Mouse (Mus musculus): ENCODE results near the gene Atcay. TPM values are rescaled to one million over a fixed set of nuclear protein-coding genes. Genes with fewer than 3 reads are reported as not detected.

Gene Atcay
- 0.47 and 0.67 TPM in 2 replicates for polyA plus RNA-seq (2011; ENCODE audit: insufficient read length, low read depth, missing spikeins)

- no peaks in the 10 kb centered on the region for H3K4me1 ChIP-seq (ENCODE audit: control insufficient read depth, insufficient read depth, low read length)
- no peak within 1 kb of the TSS for H3K27ac ChIP-seq (ENCODE audit: insufficient read depth, low read length)
- TF ChIP-seq POLR2A (IDR thresholded peaks at IDR 0.05; ENCODE audit: low read depth, low read length) (no peak), CTCF (IDR thresholded peaks at IDR 0.05; ENCODE audit: borderline replicate concordance, insufficient read depth, low read length) (peak; percentile 52; the same call in 1 of the 2 replicates)
- peak within 1 kb of the TSS; percentile 10; the same call in 1 of the 2 replicates for H3K4me3 ChIP-seq (ENCODE audit: insufficient read depth, low read length)
Observed at GRCm38 (mm10) chr10:81230438-81231332, at the start of gene Atcay. Atcay (minus strand) TSS chr10:81230833.

- H3K27ac ChIP-seq (ENCODE audit: insufficient read depth, low read length), result no peak overlapping the region
- no peak overlapping the region for H3K4me3 ChIP-seq (ENCODE audit: insufficient read depth, low read length)
- no peaks in the 10 kb centered on the region for H3K4me1 ChIP-seq (ENCODE audit: control insufficient read depth, insufficient read depth, low read length)
- TF ChIP-seq CTCF (IDR thresholded peaks at IDR 0.05; ENCODE audit: borderline replicate concordance, insufficient read depth, low read length) (no peak), POLR2A (IDR thresholded peaks at IDR 0.05; ENCODE audit: low read depth, low read length) (no peak)
Observed at GRCm38 (mm10) chr10:81279496-81279895, 48.9 kb upstream of the Atcay start.

- TF ChIP-seq POLR2A (IDR thresholded peaks at IDR 0.05; ENCODE audit: low read depth, low read length) (no peak), CTCF (IDR thresholded peaks at IDR 0.05; ENCODE audit: borderline replicate concordance, insufficient read depth, low read length) (no peak)
- no peaks in the 10 kb centered on the region for H3K4me1 ChIP-seq (ENCODE audit: control insufficient read depth, insufficient read depth, low read length)
- H3K4me3 ChIP-seq (ENCODE audit: insufficient read depth, low read length), result no peak overlapping the region
- no peak overlapping the region for H3K27ac ChIP-seq (ENCODE audit: insufficient read depth, low read length)
Observed at GRCm38 (mm10) chr10:81277676-81278075, 47.0 kb upstream of the Atcay start.

- TF ChIP-seq CTCF (IDR thresholded peaks at IDR 0.05; ENCODE audit: borderline replicate concordance, insufficient read depth, low read length) (no peak), POLR2A (IDR thresholded peaks at IDR 0.05; ENCODE audit: low read depth, low read length) (no peak)
- no peaks in the 10 kb centered on the region for H3K4me1 ChIP-seq (ENCODE audit: control insufficient read depth, insufficient read depth, low read length)
Observed at GRCm38 (mm10) chr10:81273842-81274241, 43.2 kb upstream of the Atcay start.

GRCm38 (mm10) chr10:81272356-81272755 lies 41.7 kb upstream of the Atcay start:
- Histone ChIP-seq H3K27ac (ENCODE audit: insufficient read depth, low read length) (no peak overlapping the region), H3K4me1 (ENCODE audit: control insufficient read depth, insufficient read depth, low read length) (no peaks in the 10 kb centered on the region)
- TF ChIP-seq POLR2A (IDR thresholded peaks at IDR 0.05; ENCODE audit: low read depth, low read length) (no peak), CTCF (IDR thresholded peaks at IDR 0.05; ENCODE audit: borderline replicate concordance, insufficient read depth, low read length) (no peak)

More at GRCm38 (mm10) chr10:81273842-81274241, 43.2 kb upstream of the Atcay start:
- Histone ChIP-seq H3K27ac (ENCODE audit: insufficient read depth, low read length) (no peak overlapping the region), H3K4me3 (ENCODE audit: insufficient read depth, low read length) (no peak overlapping the region)

GRCm38 (mm10) chr10:81268643-81269412 lies 38.2 kb upstream of the Atcay start:
- TF ChIP-seq POLR2A (IDR thresholded peaks at IDR 0.05; ENCODE audit: low read depth, low read length), result no peak
- TF ChIP-seq CTCF (IDR thresholded peaks at IDR 0.05; ENCODE audit: borderline replicate concordance, insufficient read depth, low read length), result no peak
- Histone ChIP-seq H3K4me3 (ENCODE audit: insufficient read depth, low read length) (peak overlapping the region; percentile 59), H3K27ac (ENCODE audit: insufficient read depth, low read length) (no peak overlapping the region), H3K4me1 (ENCODE audit: control insufficient read depth, insufficient read depth, low read length) (no peaks in the 10 kb centered on the region)

More at GRCm38 (mm10) chr10:81272356-81272755, 41.7 kb upstream of the Atcay start:
- H3K4me3 ChIP-seq (ENCODE audit: insufficient read depth, low read length), result no peak overlapping the region

GRCm38 (mm10) chr10:81268056-81268455 lies 37.4 kb upstream of the Atcay start:
- Histone ChIP-seq H3K27ac (ENCODE audit: insufficient read depth, low read length) (0 out of 2 replicates have a peak overlapping the region, but pooled peaks have one; percentile 2), H3K4me1 (ENCODE audit: control insufficient read depth, insufficient read depth, low read length) (no peaks in the 10 kb centered on the region), H3K4me3 (ENCODE audit: insufficient read depth, low read length) (peak overlapping the region; percentile 59)
- TF ChIP-seq POLR2A (IDR thresholded peaks at IDR 0.05; ENCODE audit: low read depth, low read length) (peak; percentile 97), CTCF (IDR thresholded peaks at IDR 0.05; ENCODE audit: borderline replicate concordance, insufficient read depth, low read length) (no peak)

- Histone ChIP-seq H3K4me3 (ENCODE audit: insufficient read depth, low read length) (peak within 1 kb of the TSS; percentile 69), H3K4me1 (ENCODE audit: control insufficient read depth, insufficient read depth, low read length) (no peaks in the 10 kb centered on the region), H3K27ac (ENCODE audit: insufficient read depth, low read length) (peak within 1 kb of the TSS; percentile 90)
- TF ChIP-seq CTCF (IDR thresholded peaks at IDR 0.05; ENCODE audit: borderline replicate concordance, insufficient read depth, low read length) (no peak), POLR2A (IDR thresholded peaks at IDR 0.05; ENCODE audit: low read depth, low read length) (peak; percentile 87)
Observed at GRCm38 (mm10) chr10:81266211-81267105, 35.8 kb upstream of the Atcay start, which contains the start of the genes Mrpl54 and Apba3. Mrpl54 (minus strand) TSS chr10:81266934. Apba3 (plus strand) TSS chr10:81266960.

All from embryonic fibroblast, embryonic 13.5 days (primary cell).